Mouse (Mus musculus): ENCODE results near the gene Basp1. TPM values are rescaled to one million over a fixed set of nuclear protein-coding genes. Genes with fewer than 3 reads are reported as not detected.
"Not testable (repeated sequence)": the region's sequence is repeated elsewhere in the genome, so short reads cannot be mapped to it uniquely, and the experiment has no call there.

The Basp1 gene
- 100 to 1,000 TPM; 476 to 520 (median 494) TPM for total RNA-seq (2022)

DNA sequence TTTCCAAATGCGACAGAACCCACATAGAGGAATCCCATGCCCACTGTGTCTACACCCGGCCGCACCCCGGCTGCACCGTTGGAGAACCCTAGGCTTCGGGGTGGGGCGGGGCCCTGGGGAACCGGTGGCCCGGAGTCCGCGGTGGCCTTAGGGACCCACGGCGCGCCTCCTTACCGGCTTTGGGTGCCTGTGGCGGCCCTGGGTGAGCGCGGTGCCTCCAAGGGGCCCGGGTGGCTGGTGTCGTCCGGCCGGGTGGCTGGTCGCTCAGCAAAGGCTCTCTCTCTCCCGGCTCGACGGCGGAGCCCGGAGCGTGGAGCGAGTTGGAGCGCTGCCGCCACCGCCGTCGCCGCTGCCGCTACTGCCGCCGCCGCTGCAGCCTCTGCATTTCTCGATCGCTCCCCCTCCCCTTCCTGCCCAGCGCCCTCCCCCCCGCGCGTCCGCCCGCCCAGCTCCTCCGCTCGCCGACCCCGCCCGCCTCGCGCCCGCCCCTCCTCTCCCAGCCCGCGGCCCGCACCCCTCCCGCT, at the start of gene Basp1:
Gene Basp1 (minus strand): TSS at position 387 of the 524 bp plus-strand sequence.
- peak; percentile 41 to 56 for DNase-seq (ENCODE audit: low spot score in 2 of 2)

DNA sequence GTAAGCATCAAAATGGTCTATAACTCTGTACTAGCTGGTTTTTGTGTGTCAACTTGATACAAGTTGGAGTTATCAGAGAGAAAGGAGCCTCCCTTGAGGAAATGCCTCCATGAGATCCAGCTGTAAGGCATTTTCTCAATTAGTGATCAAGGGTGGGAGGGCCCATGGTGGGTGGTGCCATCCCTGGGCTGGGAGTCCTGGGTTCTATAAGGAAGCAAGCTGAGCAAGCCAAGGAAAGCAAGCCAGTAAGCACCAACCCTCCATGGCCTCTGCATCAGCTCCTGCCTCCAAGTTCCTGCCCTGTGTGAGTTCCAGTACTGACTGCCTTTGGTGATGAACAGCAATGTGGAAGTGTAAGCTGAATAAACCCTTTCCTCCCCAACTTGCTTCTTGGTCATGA, 49.5 kb upstream of the Basp1 start:
- DNase-seq (ENCODE audit: low spot score in 2 of 2), result not testable (repeated sequence)

DNA sequence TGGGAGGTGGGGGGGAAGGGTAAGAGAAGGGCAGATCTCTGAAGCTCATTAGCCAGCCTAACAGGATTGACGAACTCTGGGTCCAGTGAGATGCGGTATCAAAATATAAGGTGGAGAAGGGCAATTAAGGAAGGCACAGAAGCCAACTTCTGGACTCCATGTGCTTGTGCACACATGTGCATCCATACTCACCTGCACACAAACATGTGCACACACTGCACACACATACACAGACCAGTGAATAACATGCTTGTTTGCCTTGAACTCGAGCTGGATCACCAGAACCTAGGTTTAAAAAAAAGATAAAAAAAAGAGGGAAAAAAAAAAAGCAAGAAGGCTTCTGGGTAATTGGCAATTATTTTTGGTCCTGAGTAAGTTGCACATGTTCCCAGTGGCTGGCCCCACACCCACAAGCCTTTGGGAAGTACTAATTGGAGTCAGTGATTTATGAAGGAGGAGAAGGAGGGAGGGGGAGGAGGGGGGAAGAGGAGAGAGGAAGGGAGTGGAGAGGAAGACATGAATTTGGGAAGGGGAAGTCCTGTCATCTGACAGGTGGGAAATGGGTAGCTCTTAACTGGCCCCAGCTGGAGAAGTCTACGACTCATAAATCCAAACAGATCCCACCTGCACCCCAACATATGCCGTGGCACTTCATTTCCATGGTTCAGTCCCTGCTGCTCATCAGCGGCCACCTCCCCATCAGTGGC, 48.6 kb upstream of the Basp1 start:
- no peak for DNase-seq (ENCODE audit: low spot score in 2 of 2)

DNA sequence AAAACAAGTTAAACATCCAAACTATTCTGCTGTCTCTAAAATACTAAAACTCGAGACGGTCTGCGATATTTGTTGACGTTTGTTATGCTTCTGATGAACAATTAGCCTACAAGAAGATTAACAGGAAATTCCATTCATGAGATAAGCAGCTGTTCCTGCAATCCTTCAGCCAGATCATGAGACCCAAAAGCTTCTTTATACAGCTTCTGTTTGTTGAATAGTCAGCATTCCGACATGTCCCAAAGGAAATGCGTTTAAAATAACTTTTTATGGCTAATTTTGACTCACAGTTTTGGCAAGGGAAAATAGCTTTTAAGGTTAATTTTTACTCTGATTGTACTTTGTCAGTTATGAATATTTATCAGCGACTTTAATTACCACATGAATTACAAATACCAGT, 46.3 kb upstream of the Basp1 start:
- no peak for DNase-seq (ENCODE audit: low spot score in 2 of 2)

DNA sequence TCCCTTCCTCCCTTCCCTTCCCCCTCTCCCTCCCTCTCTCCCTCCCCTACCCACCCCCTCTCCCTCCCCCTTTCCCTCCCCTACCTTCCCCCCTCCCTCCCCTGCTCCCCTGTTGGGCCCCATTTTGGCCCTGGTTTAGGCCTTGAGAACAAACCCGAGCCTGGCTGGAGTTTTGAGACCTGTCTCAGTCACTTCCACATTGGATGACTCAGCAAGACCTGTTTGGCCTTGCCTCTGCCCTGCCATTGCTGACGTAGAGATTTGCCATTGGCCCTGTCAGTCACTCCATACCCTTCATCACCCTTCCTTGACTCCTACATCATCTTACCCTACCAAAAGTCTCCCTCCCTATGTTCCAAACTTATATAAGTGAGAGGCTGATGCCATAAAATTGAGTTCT, 43.9 kb upstream of the Basp1 start:
- no peak for DNase-seq (ENCODE audit: low spot score in 2 of 2)

DNA sequence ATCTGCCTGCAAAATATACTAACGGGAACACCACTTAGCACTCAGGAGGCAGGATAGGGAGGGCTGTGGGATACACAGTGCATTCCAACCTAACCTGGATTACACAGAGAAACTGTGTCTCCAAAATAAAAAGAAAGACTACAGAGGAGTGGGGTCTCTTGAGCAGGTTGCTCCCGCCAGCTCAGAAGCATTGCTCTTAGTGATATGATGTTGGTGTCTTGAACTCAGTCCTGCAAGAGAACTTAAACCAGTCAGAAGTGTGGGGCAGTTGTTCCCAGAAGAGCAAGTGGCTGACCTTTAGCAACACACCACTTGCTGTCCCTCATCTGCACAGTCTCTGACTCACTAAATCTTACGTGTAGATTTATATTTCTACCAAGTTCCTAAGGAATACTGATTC, 40.0 kb upstream of the Basp1 start:
- DNase-seq (ENCODE audit: low spot score in 2 of 2), result no peak

DNA sequence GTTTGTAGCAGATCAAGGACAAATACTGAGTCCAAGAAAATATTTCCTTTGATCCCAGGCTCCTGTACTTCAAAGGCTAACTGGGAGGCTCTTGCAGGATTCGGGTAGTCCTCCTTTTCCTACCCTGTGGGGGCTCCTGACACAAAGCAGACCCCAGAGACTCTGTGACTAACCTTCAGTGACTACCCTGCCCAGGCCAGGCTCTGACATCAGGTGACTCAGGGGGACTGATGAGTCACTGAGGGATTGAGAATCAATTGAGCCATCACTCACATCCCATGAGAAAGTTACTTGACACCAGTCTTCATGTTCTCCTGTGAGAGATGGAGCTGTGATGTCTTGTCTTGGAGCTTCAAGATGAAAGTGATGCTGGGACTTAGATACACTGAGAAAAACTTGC, 35.8 kb upstream of the Basp1 start:
- no peak for DNase-seq (ENCODE audit: low spot score in 2 of 2)

DNA sequence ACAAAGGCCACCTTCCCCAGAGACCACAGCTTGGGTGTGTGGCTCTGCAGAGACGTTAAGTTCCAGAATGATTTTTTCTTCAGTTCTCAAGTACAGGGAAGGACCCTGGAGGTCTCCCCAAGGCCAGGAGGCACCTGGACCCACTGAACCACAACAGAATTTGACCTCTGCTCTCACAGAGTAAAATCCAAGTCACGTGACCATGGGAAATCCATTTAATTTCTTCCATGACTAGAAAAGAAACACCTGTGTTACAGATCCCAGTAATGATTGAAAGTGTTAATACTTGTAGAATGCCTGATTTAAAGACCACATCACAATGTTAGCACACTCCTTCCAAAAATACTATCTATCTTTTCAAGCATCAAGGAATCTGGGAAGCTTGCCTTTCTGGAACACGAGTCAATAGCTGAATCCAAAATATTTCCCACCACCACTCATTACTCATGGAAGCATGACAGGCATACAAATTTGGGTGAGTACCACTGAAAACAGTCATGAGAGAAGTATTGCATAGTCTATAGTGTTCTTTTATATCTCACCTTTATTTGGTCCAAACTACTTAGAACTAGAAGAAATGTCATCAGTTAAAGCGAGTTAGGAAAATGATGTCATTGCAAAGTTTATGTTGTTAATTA, 35.3 kb upstream of the Basp1 start:
- no peak for DNase-seq (ENCODE audit: low spot score in 2 of 2)

DNA sequence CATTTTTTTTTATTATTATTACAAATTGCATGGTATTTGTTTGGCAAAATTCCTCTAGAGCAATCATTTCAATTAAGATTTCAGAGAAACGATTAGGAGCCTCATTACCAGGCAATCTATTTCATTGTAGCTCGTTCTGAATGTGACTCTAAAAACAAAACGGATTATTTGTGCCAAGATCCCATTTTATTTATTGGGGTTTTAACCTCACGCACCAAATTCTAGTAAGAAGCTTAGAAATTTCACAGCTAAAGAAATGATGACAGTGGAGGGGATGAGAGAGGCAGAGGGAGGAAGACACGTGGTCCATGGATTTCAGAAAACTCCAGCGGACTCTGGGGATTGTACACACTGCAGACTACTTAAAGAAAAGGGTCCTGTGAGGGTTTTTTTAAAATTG, 33.6 kb upstream of the Basp1 start:
- DNase-seq (ENCODE audit: low spot score in 2 of 2), result no peak

DNA sequence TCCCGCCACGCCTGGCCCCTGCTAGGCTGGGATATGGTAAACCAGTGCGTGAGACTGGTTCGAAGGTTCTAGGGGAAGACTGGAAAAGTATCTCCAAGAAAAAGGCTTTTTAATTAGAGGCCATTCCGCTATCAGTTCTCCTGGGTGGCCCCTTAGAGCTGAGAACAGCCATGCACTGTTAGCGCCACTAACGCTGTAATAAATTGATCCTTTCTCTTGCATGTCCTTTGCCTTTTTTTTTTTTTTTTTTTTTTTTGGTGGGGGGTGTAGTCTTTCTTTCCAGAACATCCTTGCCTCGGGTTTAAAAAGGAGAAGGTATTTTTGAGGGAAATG, 32.6 kb upstream of the Basp1 start:
- DNase-seq (ENCODE audit: low spot score in 2 of 2), result no peak

DNA sequence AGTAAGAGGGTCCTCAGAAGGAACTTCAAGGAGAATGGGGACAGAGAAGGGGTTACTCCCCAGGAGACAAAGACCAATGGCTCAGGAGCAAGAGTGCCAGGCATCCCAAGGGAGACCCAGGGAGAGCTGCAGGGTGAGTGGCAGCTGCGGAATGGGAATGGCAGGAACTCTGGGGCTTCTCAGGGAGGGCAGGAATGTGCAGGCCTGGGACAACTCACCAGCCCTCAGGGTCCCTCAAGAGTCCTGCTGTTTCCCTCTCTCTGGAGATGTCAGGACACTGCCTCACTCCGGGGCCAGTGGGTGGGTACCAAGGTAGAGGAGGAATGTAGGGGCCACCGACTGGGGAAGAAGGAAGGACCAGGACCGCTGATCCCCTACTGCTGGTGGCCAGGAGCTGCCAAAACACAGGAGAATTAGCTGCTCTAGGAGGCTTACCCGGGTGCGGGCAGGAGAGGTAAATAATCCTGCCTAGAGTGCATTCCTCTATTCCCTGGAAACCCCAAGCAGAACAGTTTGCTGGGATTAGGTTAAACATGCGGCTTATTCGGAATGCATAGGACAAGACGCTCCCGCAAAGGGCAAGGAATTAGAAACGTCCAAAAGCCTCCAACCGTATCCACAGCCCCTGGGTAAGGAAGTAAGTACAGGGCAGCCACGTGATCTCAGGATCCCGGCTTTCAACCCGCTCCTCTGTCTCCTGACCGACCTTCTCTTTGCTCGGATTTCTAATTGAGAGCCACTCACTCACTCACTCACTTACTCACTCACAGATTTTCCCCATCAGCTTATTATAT, 32.0 kb upstream of the Basp1 start:
- DNase-seq (ENCODE audit: low spot score in 2 of 2), result no peak

DNA sequence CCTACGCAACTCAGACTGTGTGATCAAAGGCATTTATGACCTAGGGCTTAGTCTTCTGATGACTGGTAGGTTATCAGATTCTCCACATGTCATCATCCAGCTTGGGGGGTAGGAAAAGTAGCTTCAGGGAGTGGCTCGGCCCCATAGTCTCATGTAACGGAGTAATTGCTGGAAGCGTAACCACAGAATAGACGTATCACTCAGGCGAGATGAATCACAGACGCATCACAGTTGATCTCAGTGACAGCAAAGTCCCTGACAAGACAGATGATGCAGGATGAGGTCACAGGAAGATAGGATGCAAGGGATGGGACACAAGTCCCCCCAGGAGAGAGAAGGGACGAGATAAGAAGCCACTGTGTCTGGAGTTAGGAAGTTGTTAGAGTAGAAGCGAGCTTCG, 30.6 kb upstream of the Basp1 start:
- no peak for DNase-seq (ENCODE audit: low spot score in 2 of 2)

DNA sequence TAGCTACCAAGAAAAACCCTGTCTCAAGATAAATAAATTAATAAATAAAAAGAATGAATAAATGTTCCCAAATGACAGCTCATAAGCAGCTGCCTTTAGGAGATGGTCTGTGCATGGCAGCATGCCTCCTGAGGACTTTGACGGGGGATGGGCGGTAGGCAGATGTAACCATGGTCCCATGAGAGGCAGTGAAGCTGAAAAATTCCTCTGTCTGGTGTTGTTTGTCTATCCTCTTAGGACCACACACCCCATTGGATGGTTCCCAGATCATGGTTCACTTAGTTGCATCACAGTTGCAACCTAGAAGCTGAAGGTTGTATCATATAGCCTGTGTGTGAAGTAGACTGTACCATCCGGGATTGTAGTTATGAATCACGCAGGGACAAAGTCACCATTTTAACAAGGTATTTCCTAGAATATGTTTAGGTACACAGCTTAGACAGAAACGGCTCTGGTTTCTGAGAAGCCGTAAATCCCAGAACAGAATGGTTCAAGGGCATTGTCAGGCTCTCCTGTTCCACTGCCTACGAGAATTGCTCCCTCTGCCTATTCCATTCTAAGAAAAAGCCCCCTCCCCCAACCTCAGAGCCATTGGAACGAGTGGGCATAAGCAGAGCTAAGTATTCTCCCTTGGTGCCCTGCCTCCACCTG, 29.7 kb upstream of the Basp1 start:
- no peak for DNase-seq (ENCODE audit: low spot score in 2 of 2)

DNA sequence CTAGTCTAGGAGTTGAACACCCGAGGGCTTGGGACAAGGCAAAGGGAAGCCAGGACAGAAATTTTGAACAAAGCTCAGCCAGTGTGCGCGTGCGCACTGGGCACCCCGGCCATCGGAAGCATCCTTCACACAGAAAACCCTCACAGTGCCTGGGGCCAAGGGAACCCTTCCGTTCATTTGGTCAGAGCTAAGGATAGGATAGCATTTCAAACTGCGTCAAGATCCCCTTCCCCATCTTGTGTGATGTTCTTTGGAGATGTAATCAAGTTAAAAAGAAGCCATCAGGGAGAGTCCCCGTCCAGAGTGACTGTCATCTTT, 28.3 kb upstream of the Basp1 start:
- DNase-seq (ENCODE audit: low spot score in 2 of 2), result no peak

DNA sequence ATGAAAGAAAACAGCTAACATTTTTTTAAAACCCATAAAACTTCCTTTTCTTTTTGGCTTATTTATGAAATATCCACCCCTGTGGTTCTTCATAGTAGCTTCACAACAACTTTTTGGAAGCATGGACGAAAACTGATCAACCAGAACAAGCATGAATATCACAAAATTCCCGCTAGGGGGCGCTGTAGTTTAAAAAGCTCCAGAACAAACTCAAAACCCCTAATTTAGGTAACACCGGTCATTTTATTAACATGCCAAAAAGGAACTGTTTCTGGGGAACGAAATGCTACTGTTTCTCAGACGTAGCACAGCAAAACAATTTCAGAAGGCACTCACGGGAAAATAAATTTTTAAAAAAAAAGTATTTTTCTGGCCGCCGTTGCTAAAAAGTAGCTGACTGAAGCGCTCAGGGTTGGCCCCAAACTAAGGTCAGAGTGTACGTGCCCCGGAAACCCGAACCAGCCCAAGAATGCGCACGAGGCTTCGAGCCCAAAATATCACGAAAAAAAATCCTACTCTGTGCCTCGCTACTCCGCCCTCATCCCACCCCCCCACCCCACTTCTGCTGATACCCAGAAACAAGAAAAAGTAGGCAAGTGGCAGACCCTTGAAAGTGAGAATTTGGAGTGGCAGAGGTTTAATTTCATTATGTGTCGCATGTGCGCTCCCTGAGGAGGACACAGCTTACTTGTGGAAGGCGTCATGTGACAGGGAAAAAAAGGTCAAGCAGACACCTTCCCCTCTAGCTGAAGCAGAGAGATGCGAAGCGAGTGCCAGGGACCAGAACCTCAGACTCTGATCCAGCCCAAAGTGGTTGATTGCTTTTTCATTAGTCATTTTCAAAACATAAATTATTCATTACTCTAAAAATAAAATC, 27.7 kb upstream of the Basp1 start:
- DNase-seq (ENCODE audit: low spot score in 2 of 2), result peak in 1 of 2 experiments; percentile 51

DNA sequence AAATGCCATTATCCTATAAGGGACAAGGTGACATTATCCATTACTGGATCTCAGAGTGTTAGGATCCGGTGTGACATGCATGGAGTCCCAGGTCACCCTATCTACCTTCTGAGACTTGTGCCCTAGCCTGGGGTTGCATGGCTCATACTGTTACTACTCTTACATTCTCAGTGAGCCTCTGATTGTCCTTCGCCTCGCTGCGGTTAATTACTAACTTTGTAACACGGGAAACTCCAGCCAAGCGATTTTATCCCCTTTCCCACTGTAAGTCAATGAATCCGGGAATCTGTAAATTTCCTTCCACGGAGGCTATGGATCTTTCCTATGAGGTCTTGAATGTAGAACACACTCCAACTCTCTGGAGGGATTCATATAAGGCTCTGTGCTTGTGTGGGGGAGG, 26.8 kb upstream of the Basp1 start:
- no peak for DNase-seq (ENCODE audit: low spot score in 2 of 2)

DNA sequence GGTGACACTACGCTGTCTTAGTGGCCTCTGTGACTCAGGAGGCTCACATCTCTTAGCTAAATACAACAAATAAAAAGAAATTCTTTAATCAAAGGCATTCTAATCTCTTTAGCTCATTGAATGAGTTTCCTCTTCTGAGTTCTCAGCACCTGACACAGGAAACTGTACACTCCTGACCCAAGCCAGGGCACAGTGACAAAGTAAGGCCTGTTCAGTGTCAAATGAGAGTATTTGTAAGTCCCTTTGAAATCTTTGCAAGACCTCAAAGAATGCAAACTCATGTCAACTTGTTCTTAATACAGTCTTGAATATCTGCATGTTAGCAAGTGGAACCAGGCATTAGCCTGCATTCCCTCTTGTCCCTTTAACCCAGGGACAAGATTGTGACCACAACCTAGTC, 18.8 kb upstream of the Basp1 start:
- no peak for DNase-seq (ENCODE audit: low spot score in 2 of 2)

DNA sequence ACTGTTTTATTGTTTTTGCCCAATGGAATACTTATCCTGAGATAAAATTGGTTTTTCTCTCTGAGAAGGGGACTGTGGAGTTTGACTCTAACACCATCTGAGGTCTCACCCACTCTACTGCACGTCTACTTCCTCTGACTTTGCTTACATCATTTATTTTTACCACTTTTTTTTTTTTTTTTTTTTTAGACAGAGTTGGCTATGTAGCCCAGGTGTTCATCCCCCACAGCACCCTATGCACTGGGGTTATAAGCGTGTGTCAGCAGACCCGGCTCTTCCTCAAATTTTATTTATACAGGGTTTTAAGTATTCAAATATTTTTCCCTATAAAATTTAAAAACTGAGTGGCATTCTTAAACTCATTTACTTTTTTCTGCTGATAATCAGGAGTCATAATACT, 16.6 kb upstream of the Basp1 start:
- DNase-seq (ENCODE audit: low spot score in 2 of 2), result no peak

DNA sequence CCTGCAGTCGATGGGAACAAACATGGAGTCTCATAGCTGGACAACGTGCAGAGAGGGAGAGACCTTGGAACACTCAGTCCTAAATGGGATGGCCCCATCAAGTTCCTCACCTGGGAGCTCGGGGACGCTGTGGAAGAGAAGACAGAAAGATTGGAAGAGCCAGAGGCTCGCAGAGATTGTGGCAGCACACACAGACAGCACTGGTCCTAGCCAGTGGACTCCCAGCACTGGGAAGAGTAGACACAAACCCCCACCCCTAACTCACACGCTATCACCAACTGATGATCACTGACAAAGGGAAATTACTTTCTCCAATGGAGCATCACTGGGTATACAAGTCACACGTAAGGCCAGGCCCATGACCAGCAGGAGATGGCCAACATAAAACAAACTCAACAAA, 15.4 kb upstream of the Basp1 start:
- no peak for DNase-seq (ENCODE audit: low spot score in 2 of 2)

DNA sequence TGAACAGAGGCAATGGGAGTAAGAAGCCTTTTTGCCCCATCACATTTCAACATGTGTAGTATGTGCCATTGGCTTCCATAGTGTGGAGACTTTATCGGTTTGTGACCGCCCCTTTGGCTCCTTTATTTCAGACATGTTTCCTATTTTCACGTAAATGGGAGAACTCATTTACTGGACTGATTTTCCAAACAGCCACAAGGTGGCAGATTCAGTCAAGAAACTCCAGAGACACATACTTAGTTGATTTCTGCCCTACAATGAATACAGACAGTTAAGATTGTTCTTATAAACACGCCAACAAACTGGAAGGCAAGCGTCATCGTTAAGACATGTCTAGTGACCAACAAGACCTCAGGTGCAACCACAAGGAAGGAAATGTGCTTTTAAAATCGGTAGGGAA, 15.0 kb upstream of the Basp1 start:
- DNase-seq (ENCODE audit: low spot score in 2 of 2), result peak in 1 of 2 experiments; percentile 29

DNA sequence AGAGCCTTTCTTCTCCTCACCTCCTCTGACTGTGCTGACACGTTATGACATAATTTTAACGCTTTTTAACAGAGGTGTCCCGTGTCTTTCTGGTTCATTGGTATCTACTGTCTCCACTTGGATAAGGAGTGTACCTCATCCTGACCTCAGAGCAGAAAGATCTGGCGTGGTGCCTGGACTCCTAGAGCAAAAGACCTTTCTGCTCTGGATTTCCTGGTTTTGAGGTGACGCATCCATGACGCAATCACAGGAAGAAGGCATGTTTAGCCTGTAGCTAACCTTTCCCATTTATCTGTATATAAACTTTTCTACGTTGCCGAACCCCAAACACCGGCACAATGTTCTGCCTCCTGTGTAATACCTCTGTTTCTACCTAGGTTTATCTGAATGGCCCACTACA, 6.7 kb upstream of the Basp1 start:
- DNase-seq (ENCODE audit: low spot score in 2 of 2), result no peak
